Mouse (Mus musculus): ENCODE measurements at regions not wholly inside any gene's neighbourhood (a gene's known extent, or its start where the extent isn't known, plus 50 kb on each side); places are given as distances from the start of the nearest gene placed in this dataset.

GRCm38 (mm10) chr13:101565323-101565722 lies 202.7 kb downstream of the Pik3r1 start:
- 69% methylated on average over 1 of the region's 1 CpGs for WGBS
- Histone ChIP-seq H3K27ac (ENCODE audit: insufficient read depth, low read depth, low read length) (no peak overlapping the region), H3K4me3 (ENCODE audit: insufficient read depth, low read depth, low read length) (no peak overlapping the region), H3K27me3 (replicated peaks; ENCODE audit: control insufficient read depth, insufficient read depth, low read length) (no peaks in the 10 kb centered on the region), H3K36me3 (ENCODE audit: control insufficient read depth, insufficient read depth, low read length) (no peaks in the 10 kb centered on the region), H3K4me1 (ENCODE audit: control insufficient read depth, insufficient read depth, low read length) (no peaks in the 10 kb centered on the region)
- no peak for TF ChIP-seq CTCF (conservative IDR thresholded peaks at IDR 0.05; ENCODE audit: insufficient read depth, insufficient read length, low read depth, low read length)
- no peak for TF ChIP-seq POLR2A (IDR thresholded peaks at IDR 0.05; ENCODE audit: low read depth, low read length)
- DNase-seq: no peak

GRCm38 (mm10) chr13:101555371-101555874 lies 212.6 kb downstream of the Pik3r1 start:
- no peak overlapping the region for H3K27ac ChIP-seq (ENCODE audit: insufficient read depth, low read depth, low read length)
- H3K27me3 ChIP-seq (replicated peaks; ENCODE audit: control insufficient read depth, insufficient read depth, low read length): no peaks in the 10 kb centered on the region
- peak; percentile 6 for DNase-seq
- 50% methylated on average over 3 of the region's 3 CpGs for WGBS
- H3K36me3 ChIP-seq (ENCODE audit: control insufficient read depth, insufficient read depth, low read length): no peaks in the 10 kb centered on the region
- no peak overlapping the region for H3K4me3 ChIP-seq (ENCODE audit: insufficient read depth, low read depth, low read length)
- H3K4me1 ChIP-seq (ENCODE audit: control insufficient read depth, insufficient read depth, low read length): no peaks in the 10 kb centered on the region
- TF ChIP-seq CTCF (conservative IDR thresholded peaks at IDR 0.05; ENCODE audit: insufficient read depth, insufficient read length, low read depth, low read length) (no peak), POLR2A (IDR thresholded peaks at IDR 0.05; ENCODE audit: low read depth, low read length) (no peak)

- Histone ChIP-seq H3K4me3 (ENCODE audit: insufficient read depth, low read depth, low read length) (no peak overlapping the region), H3K27ac (ENCODE audit: insufficient read depth, low read depth, low read length) (no peak overlapping the region), H3K36me3 (ENCODE audit: control insufficient read depth, insufficient read depth, low read length) (no peaks in the 10 kb centered on the region), H3K4me1 (ENCODE audit: control insufficient read depth, insufficient read depth, low read length) (no peaks in the 10 kb centered on the region), H3K27me3 (replicated peaks; ENCODE audit: control insufficient read depth, insufficient read depth, low read length) (no peaks in the 10 kb centered on the region)
- DNase-seq: no peak
- TF ChIP-seq POLR2A (IDR thresholded peaks at IDR 0.05; ENCODE audit: low read depth, low read length) (no peak), CTCF (conservative IDR thresholded peaks at IDR 0.05; ENCODE audit: insufficient read depth, insufficient read length, low read depth, low read length) (no peak)
- 56% methylated on average over 8 of the region's 8 CpGs for WGBS
Measured at GRCm38 (mm10) chr13:101553131-101553549, 214.9 kb downstream of the Pik3r1 start.

DNA sequence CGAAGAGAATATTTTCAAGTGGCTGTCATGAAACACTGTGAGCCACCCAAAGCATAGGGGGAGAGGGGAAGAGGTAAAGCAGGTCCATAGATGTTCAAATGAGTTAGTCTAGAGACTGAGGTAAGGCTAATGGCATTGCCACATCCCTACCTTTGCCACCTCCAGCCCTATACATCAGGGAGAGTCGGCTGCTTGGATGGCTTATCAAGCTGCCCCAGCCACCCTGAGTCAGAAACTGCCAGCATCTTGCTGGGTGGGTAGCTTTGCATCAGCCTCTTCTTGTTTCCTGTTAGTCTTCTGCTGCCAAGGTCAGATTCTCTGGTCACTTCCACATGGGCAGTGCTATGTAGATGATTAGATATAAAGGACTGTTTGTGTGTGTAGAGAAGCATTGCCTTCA lies 215.6 kb downstream of the Pik3r1 start:
- TF ChIP-seq POLR2A (IDR thresholded peaks at IDR 0.05; ENCODE audit: low read depth, low read length) (no peak), CTCF (conservative IDR thresholded peaks at IDR 0.05; ENCODE audit: insufficient read depth, insufficient read length, low read depth, low read length) (no peak)
- no peak for DNase-seq
- 85% methylated on average over 2 of the region's 2 CpGs for WGBS
- no peaks in the 10 kb centered on the region for H3K27me3 ChIP-seq (replicated peaks; ENCODE audit: control insufficient read depth, insufficient read depth, low read length)
- H3K4me1 ChIP-seq (ENCODE audit: control insufficient read depth, insufficient read depth, low read length): no peaks in the 10 kb centered on the region
- no peak overlapping the region for H3K4me3 ChIP-seq (ENCODE audit: insufficient read depth, low read depth, low read length)
- H3K36me3 ChIP-seq (ENCODE audit: control insufficient read depth, insufficient read depth, low read length): no peaks in the 10 kb centered on the region
- no peak overlapping the region for H3K27ac ChIP-seq (ENCODE audit: insufficient read depth, low read depth, low read length)

DNA sequence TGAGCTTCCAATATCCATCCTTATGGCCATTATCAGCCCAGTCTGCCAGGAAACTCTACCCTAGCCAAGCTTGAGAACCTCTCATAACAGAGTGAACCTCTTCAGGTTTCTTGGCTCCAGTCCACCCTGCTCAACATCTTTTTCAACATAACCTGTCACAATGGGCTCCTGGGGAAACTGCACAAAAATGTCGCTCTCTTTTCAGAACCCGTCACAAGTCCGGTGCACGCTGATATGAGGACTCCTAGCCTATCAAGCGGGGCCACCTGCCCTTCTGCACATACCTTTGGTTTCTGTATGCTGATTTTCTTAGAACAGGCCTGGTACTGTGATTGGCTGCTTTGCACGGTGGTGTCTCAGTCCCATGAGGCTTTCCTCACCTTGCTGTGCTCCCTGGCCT lies 216.9 kb downstream of the Pik3r1 start:
- WGBS: 94% methylated on average over 6 of the region's 6 CpGs
- DNase-seq: no peak
- Histone ChIP-seq H3K27me3 (replicated peaks; ENCODE audit: control insufficient read depth, insufficient read depth, low read length) (no peaks in the 10 kb centered on the region), H3K36me3 (ENCODE audit: control insufficient read depth, insufficient read depth, low read length) (no peaks in the 10 kb centered on the region), H3K4me3 (ENCODE audit: insufficient read depth, low read depth, low read length) (no peak overlapping the region), H3K27ac (ENCODE audit: insufficient read depth, low read depth, low read length) (no peak overlapping the region), H3K4me1 (ENCODE audit: control insufficient read depth, insufficient read depth, low read length) (no peaks in the 10 kb centered on the region)
- TF ChIP-seq POLR2A (IDR thresholded peaks at IDR 0.05; ENCODE audit: low read depth, low read length) (no peak), CTCF (conservative IDR thresholded peaks at IDR 0.05; ENCODE audit: insufficient read depth, insufficient read length, low read depth, low read length) (no peak)

DNA sequence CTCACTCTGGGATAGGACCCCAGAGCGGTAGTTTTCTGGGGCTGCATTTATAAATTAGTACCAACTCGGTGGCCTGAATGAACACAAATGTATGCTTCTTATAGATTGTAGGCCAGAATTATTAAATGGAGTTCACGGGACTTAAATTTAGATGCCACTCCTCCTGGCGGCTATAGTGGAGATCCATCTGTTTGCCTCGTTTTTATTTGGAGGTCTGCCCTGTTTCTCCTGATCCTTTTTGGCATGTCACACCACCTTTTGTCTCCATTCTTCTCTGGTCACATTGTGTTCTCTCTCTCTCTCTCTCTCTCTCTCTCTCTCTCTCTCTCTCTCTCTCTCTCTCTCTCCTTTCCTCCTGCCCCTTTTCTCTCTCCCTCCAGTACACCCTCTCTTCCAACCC lies 217.5 kb downstream of the Pik3r1 start:
- H3K36me3 ChIP-seq (ENCODE audit: control insufficient read depth, insufficient read depth, low read length): no peaks in the 10 kb centered on the region
- no peak overlapping the region for H3K27ac ChIP-seq (ENCODE audit: insufficient read depth, low read depth, low read length)
- H3K4me1 ChIP-seq (ENCODE audit: control insufficient read depth, insufficient read depth, low read length): no peaks in the 10 kb centered on the region
- no peaks in the 10 kb centered on the region for H3K27me3 ChIP-seq (replicated peaks; ENCODE audit: control insufficient read depth, insufficient read depth, low read length)
- TF ChIP-seq CTCF (conservative IDR thresholded peaks at IDR 0.05; ENCODE audit: insufficient read depth, insufficient read length, low read depth, low read length) (no peak), POLR2A (IDR thresholded peaks at IDR 0.05; ENCODE audit: low read depth, low read length) (no peak)
- no peak overlapping the region for H3K4me3 ChIP-seq (ENCODE audit: insufficient read depth, low read depth, low read length)
- no peak for DNase-seq
- 88% methylated on average over 5 of the region's 5 CpGs for WGBS

DNA sequence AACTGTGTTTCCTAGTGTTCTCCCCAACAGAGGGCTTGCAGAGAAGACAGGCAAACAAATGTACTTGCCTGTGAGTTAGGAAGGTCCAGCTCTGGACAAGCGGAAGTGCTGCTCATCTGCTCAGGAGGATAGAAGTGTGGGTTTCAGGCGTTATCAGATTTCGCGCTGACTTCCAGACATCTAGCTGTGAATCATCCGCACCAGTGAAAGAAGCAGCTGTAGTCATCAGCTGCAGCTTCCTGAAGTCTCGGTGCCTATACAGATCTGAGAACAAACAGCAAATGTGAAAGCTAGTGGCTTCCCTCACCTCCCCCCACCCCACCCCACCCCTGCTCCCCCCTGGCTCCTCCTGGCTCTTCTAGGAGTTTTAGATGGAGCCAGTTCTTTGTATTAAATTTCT lies 220.1 kb downstream of the Pik3r1 start:
- 30% methylated on average over 6 of the region's 6 CpGs for WGBS
- H3K4me1 ChIP-seq (ENCODE audit: control insufficient read depth, insufficient read depth, low read length): no peaks in the 10 kb centered on the region
- DNase-seq: no peak
- H3K36me3 ChIP-seq (ENCODE audit: control insufficient read depth, insufficient read depth, low read length): no peaks in the 10 kb centered on the region
- no peak for TF ChIP-seq POLR2A (IDR thresholded peaks at IDR 0.05; ENCODE audit: low read depth, low read length)
- TF ChIP-seq CTCF (conservative IDR thresholded peaks at IDR 0.05; ENCODE audit: insufficient read depth, insufficient read length, low read depth, low read length): no peak
- no peak overlapping the region for H3K27ac ChIP-seq (ENCODE audit: insufficient read depth, low read depth, low read length)
- no peak overlapping the region for H3K4me3 ChIP-seq (ENCODE audit: insufficient read depth, low read depth, low read length)
- no peaks in the 10 kb centered on the region for H3K27me3 ChIP-seq (replicated peaks; ENCODE audit: control insufficient read depth, insufficient read depth, low read length)
